Mouse (Mus musculus) left cerebral cortex, postnatal 25 days (tissue): Measurements from ENCODE around the gene Arhgap27. TPM values are rescaled to one million over a fixed set of nuclear protein-coding genes. Genes with fewer than 3 reads are reported as not detected.
"Not testable (repeated sequence)": the region's sequence is repeated elsewhere in the genome, so short reads cannot be mapped to it uniquely, and the experiment has no call there.

ENCODE experiments used
- DNase-seq, 2 experiments: peaks; one replicate each; pipeline ENCODE4 v3.0.0; 2022; ENCODE audit warnings: low spot score in 2 of 2, mixed read lengths in 1 of 2
- intact Hi-C: fragments of 180-260 bp; cut with DNase I; formaldehyde crosslinking; loops from one replicate; pipeline ENCODE4 v1.15.1; 2025
- total RNA-seq, 2 experiments: library from RNA; stranded (reverse); gene quantifications; 2 replicates each; pipeline ENCODE4 v1.2.3; 2021

Arhgap27 gene
- 10 to 100 TPM in 1 of 2 experiments, 1 to 10 TPM in 1; 7.9 to 12.4 TPM for total RNA-seq

DNA sequence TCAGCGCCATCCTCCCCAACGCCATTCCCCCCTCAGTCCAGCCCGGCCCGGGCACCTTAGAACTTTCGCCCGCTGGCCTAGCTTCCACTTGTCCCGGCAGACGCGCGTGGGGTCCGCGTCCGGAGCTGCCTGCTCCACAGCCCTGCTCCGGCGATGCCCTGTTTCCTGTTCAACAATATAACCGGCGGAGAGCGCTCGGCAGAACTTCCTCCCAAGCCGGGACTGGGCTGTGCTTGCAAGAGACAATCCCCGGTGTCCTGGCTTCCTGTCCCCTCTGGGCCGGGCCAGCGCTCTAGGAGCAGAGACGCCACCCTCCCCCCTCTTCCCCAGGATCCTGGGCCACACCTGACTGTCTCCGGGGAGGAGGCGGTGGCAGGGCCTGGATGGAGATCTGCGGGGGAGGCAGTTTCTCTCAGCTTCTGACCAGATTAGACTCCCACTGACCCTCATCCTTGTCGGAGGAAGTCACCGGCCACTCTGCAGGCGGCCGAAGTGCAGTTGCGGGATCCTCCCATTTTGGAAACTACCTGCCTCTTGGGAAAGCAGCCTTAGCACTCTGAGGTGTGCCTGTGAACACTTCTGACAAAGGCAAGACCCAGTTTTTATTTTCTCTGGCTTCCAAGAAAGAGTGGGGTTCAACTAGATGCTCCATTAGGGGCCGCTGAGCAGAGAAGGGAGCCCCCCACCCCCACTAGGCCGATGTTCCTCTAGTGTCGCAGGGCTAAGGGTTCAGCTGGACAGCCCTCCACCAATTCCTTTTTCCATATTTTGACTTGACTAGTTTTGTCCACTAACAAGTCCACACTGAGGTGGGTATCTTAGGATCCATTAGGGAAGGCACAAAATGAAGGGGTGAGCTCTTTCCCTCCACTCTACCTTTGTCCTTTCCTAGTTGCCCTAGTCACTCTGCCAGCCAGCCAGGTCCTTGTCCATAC, at the start of gene Arhgap27:
Gene Arhgap27 (minus strand): TSS at position 479 of the 935 bp plus-strand sequence.
- intact Hi-C loops: loop anchor here (5.0 kb wide), 1 partner anchor 39 kb away; no protein-coding TSS in a partner anchor
- DNase-seq: peak; percentile 38 to 44

DNA sequence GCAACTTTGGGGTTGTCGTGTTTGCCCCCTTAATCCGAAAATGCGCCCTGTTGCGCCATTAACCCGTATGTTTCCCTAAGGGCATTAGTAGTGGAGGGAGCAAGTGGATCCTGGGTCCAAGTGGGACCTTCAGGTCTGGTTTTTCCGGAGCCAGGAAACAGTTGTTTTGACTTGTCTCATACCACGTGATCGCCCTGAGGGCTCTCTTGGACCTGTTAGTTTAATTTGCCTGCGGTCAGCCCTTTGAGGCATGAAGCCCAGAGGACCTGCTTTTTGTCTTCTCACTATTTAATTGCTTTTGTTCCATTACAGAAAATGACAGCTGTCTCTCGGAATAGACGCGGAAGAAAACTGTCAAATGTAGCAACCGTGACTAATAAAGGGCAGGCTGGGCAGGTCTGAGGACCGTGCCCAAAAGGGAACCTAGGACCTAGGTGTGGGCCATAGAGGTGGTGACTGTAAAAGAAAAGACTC, 49.5 kb upstream of the Arhgap27 start:
- intact Hi-C loops: loop anchor here (5.0 kb wide), 1 partner anchor 56 kb away; no protein-coding TSS in a partner anchor
- DNase-seq: no peak

DNA sequence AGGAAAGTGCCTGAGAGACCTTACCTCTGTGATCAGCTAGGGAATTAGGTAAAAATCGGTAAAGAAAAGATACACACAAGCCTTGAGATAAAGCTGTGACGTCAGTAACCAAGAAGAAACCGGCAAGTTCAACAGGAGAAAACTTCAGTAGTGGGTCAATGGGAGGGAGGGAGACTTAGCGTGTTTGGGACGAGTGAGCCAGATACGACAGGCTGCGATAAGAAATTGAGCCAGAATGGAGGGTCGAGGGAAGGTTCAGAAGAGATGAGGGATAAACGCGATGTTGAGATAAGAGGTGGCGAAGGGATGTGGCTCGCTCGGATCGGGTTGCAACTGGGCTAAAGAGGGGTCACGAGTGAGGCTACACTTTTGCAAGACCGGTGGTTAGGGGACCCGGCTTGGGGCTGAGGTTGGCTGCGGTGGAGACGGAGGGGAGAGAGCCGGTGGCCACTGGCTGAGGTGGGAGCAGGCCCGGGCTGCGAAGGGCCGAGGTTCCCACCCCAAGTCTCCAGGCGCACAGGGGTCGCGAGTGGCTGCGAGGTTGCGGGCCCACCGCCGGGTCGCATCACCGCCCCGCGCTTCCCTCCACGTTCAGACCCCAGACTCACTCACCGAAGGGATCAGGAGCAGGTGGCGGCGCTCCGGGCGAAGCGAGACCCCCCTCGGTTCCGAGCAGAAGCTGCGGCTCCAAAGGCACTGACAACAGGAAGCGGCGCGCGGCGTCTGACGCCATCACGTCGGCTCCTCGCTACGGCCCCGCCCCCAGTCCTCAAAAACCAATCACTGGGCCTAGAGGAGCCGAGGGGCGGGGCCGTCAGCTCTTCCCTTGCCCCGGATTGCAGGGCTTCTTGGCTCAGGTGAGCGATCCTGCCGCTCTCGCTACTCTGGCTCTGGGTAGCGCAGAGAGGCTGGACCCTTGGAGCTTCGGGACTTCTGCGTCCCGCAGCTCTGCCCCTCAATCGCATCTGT, 48.8 kb upstream of the Arhgap27 start, which contains the start of gene Plekhm1:
Gene Plekhm1 (minus strand): TSS at position 707 of the 969 bp plus-strand sequence.
- DNase-seq: peak; percentile 96 to 98
- intact Hi-C loops: loop anchor here (5.0 kb wide), 1 partner anchor 55 kb away; no protein-coding TSS in a partner anchor

DNA sequence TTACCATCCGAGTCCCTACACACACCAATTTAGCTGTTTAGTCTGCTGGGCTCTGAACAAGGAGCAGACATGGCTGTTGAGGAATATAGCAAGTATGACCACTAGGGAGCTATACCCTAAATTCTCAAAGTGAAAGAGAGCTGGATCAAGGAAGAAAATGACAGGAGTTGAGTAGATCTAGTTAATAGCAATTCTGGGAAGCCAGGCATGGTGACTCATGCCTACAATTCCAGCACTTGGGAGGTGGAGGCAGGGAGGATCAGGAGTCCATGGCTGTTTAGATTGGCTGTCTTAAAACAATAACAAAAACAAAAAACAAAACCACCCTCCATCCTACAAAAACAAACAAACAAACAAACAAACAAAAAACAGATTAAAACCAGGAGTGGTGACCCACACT, 47.8 kb upstream of the Arhgap27 start:
- no peak for DNase-seq
- intact Hi-C loops: loop anchor here (5.0 kb wide), 1 partner anchor 54 kb away; no protein-coding TSS in a partner anchor

DNA sequence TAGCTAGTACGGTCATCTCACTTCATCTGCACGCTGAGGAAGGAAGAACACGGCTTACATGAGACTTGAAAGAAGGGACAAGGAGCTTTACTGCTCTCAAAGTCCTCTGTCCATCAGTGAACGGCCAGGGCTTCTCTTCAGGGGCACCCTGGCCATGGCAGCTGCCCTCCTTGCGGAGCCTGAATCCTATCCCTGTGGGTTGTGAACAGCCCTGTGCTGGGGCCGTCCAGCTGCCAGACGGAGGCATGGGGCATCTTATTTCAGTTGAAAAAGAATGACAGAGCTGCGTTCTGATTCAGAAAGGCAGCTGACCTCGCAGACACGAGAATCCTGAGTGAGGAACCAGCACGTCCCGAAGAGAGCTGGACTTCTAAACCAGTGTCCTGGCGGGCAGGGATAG, 45.4 kb upstream of the Arhgap27 start:
- no peak for DNase-seq
- intact Hi-C loops: no loop called here

DNA sequence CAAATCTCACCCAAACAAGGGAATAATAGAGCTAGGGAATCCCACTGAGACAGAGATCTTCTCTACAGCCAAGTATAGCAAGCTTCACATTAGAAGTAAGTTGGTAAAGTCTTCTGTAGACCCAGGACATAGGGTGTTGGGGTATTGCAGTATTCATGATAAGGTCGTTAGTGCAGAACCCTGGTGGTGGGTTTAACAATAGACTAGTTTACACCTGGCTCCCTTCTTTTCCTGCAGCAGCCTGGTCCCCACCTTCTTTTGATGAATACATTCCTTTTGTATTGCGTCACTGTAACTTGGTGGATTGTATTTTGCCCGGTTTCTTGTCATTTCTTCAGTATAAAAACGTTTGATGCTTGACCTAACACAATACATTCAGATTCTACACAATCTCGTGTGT, 43.6 kb upstream of the Arhgap27 start:
- intact Hi-C loops, DNase-seq: not testable (repeated sequence)

GRCm38 (mm10) chr11:103406551-103406950, 43.1 kb upstream of the Arhgap27 start:
- DNase-seq: no peak
- intact Hi-C loops: no loop called here

DNA sequence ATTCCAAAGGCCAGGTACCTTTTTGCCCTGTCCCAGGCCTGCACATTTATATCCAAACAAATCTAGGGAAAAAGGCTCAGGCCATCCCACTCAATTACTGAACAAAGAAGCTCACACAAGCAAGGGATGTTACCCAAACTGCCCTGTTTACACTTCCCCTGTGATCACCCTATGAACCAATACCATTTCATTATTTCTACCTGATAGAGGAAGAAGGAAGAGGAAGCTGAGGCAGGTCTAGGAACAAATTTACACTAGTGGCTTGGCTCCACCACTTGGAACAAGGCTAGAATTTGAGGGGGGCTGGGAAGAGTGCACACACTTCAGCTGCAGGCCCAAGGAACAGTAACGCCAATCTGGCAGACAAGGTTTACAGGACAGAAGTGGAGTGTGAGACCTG, 42.3 kb upstream of the Arhgap27 start:
- intact Hi-C loops: no loop called here
- no peak for DNase-seq

DNA sequence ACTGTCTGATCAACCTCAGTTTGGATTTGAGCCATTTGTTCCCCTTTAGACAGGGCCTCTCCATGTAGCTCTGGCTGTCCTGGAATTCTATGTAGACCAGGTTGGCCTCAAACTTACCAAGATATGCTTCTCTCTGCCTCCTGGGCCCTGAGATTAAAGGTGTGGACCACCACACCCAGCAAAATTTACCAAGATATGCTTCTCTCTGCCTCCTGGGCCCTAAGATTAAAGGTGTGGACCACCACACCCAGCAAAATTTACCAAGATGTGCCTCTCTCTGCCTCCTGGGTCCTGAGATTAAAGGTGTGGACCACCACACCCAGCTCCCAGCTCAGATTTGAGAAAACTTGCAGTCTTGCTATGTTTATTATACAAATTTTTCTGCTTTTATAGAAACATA, 41.1 kb upstream of the Arhgap27 start:
- intact Hi-C loops: loop anchor here (5.0 kb wide), 1 partner anchor 42 kb away; the partner anchor contains the start of gene Arhgap27
- no peak for DNase-seq

DNA sequence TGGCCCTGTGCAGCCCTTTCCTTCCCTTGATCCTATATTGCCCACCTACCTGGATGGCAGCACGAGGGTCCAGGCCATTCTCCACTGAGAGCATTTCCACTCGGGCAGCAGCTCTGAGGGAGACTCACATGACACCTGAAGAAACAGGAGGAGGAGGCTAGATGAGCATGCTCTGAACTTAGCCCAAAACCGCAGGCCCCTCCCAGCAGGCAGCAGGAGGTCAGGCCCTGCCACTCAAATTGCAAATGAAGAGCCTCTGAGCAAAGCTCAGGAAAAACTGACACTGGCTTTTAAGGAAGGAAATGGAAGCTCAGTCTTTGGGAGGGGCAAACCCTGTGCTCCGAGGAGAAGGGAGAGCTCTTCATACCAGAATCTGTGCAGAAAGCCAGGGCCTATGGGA, 40.3 kb upstream of the Arhgap27 start:
- DNase-seq: no peak
- intact Hi-C loops: loop anchor here (5.0 kb wide), 1 partner anchor 41 kb away; the partner anchor contains the start of gene Arhgap27

GRCm38 (mm10) chr11:103402738-103403137, 39.2 kb upstream of the Arhgap27 start:
- intact Hi-C loops: loop anchor here (5.0 kb wide), 1 partner anchor 40 kb away; the partner anchor contains the start of gene Arhgap27
- peak in 1 of 2 experiments; percentile 82 for DNase-seq

DNA sequence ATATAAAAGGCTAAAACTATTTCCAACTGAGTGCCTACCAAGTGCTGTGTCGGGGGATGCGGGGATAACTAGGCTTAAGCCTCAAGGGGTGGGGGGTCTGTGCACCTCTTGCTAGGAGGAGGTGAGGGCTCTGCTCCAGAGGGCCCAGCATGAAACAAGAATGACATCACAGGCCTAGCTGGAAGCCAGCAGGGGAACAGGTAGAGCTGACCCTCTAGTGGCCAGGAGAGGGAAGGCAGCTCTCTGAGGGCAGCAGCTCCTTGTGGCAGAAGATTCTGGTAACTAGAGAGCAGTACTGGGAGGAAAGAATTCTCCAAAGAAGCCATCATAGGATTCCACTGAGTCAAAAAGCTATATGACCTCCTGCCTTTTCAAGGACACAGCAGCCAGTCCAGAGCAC, 38.7 kb upstream of the Arhgap27 start:
- peak; percentile 30 to 63 for DNase-seq

DNA sequence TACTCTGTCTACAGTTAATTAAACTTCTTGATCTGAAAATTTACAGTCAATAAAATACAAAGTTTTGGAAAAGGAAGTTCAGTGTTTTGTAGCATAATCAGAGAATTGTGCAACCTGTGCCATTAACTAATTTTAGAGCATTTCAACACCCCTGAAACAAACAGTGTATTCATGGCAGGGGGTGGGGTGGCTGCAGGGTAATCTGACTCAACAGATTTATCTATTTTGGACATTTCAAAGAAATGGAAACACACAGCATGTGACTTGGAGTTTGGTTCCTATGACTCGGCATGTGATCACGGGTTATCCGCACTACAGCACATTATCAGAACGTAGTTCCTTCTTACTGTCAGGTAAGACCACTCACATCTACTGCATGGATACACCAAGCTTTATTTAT, 36.5 kb upstream of the Arhgap27 start:
- DNase-seq: no peak
- intact Hi-C loops: loop anchor here (5.0 kb wide), 1 partner anchor 38 kb away; the partner anchor contains the start of gene Arhgap27

More for the DNA sequence above, 38.7 kb upstream of the Arhgap27 start:
- intact Hi-C loops: loop anchor here (5.0 kb wide), 1 partner anchor 40 kb away; the partner anchor contains the start of gene Arhgap27

- no peak for DNase-seq
- intact Hi-C loops: no loop called here
These were observed 35.6 kb upstream of the Arhgap27 start for GRCm38 (mm10) chr11:103399050-103399449.

DNA sequence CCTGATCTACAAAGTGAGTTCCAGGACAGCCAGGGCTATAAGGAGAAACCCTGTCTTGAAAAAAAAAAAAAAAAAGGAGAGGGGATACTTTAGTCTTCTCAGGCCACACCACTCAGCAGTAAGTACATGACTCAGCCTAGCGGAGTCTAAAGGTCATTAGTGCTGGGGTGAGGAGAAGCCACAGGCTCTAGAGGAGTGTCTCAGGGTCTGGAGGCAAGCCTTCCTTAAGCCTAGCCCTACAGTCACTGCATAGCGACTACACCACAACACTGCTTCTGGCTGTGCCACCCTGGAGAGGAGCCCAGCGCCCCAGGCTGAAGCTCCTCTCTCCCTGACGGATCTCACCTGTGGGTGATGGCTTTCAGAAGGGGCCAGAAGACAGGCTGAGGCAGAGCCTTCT, 33.2 kb upstream of the Arhgap27 start:
- intact Hi-C loops: no loop called here
- no peak for DNase-seq

DNA sequence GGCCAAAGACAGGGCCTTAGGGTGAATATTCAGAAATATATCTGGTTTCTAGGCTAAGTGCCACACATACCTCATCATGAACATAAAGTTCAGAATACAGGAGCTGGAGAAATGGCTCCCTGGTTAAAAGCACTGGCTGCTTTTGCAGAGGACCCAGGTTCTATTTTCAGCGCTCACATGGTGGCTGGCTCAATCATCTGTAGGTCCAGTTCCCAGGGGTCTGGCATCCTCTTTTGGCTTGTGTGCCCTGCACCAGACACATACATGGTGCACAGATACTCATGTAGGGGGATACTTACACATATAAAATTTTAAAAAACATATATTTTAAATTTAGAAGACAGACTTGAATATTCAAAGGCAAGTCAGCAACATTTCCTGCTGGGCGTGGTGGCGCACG, 32.7 kb upstream of the Arhgap27 start:
- DNase-seq: no peak
- intact Hi-C loops: no loop called here

- no peak for DNase-seq
- intact Hi-C loops: no loop called here
These were observed 31.1 kb upstream of the Arhgap27 start for GRCm38 (mm10) chr11:103394604-103395003.

GRCm38 (mm10) chr11:103394025-103394424, 30.5 kb upstream of the Arhgap27 start:
- DNase-seq: no peak
- intact Hi-C loops: no loop called here

DNA sequence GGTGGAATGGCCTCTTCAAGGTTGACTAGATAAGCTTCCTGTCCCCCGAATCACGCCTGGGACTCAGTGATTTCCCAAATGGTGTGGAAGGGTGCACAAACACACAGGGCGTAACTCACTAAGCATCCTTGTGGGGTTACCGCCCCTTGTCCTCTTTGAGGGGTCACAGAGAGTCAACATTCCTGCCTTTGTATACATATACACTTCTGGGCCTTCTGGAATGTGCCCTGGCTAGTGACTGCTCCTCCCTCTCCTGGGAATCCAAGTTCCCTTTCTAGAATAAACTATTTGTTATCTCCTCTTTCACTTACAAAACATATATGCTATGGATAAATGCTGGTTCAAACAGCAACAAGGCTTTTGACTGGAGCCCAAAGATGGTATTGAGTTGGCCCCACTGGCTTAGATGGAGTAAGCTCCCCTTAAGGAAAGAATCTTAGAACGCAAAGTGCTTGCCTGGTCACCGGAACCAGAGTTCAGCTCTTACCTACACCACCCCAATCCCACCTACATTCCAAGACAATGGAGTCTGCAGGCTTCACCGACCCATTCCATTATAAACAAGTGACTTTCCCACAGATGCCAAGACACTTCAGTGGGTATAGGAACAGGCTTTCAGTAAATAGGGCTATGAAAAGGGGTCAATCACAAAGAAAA, 24.5 kb upstream of the Arhgap27 start:
- intact Hi-C loops: no loop called here
- no peak for DNase-seq
